8 mouse cellular contexts compared by ENCODE assay signal in the genomic region with DNA sequence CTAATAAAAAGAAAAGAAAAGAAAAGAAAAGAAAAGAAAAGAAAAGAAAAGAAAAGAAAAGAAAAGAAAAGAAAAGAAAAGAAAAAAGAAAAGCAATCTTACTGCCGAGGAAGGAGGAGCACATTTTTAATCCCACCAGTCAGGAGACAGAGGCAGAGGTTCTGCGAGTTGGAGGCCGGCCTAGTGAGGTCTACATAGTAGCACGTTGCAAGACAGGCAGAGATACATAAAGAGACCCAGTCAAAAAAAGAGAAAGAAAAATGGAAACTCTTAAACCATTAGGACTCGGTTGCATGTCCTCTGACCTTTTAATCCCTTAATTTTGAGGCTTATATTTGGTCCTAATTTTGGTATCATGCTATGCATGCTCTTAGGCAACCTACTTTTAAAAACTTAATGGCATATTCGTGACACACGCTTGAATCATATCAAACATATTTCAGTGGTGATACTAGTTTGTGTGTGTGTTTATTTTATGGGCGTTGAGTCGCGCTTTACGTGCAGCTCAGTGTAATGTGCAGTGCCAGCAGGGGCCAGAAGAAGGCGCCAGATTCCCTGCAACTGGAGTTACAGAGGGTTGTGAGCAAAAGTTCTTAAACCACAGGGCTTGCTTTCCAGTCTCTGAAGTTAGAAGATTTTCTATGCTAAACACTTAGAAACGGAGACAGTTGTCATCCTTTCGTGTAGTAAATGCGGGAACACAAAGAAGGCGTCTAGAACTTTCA. TPM values are rescaled to one million over a fixed set of nuclear protein-coding genes. Genes with fewer than 3 reads are reported as not detected.
DNase-seq lines count a peak whose midpoint lies in the region; ATAC-seq and TF ChIP-seq lines count a peak whose summit lies in the region.

No protein-coding gene starts in this region.

- no peak overlapping the region for H3K9ac ChIP-seq in forebrain, embryonic 12.5 days
- no peak overlapping the region for H3K9ac ChIP-seq in heart, postnatal 0 days (replicated peaks; ENCODE audit: low read depth, low read length)
- no peak overlapping the region for H3K9ac ChIP-seq in liver, postnatal 0 days (replicated peaks)
- H3K9ac ChIP-seq in neural tube, embryonic 13.5 days: no peak overlapping the region

- WGBS in forebrain, embryonic 12.5 days: 12% methylated on average over 16 of the region's 16 CpGs
- WGBS in heart, postnatal 0 days: 10% methylated on average over 16 of the region's 16 CpGs
- WGBS in liver, postnatal 0 days (ENCODE audit: insufficient replicate concordance): 13% methylated on average over 16 of the region's 16 CpGs
- 10% methylated on average over 16 of the region's 16 CpGs for WGBS in neural tube, embryonic 13.5 days

- peak; percentile 90 for DNase-seq in c-Kit-positive CD71-positive TER-119-negative erythroid progenitor cells, embryonic 14.5 days (ENCODE audit: low read depth)
- peak; percentile 73 for DNase-seq in heart, postnatal 0 days (ENCODE audit: low spot score)
- DNase-seq in kidney, postnatal 25 days: peak; percentile 83 to 89
- peak; percentile 89 for DNase-seq in liver, postnatal 0 days
- peak; percentile 57 to 71 for DNase-seq in thymus, adult 18-20 months

- peaks cover 24% of the 10 kb centered on the region for H3K4me1 ChIP-seq in E14TG2a.4 (replicated peaks; ENCODE audit: low read depth, low read length)
- peaks cover 7% of the 10 kb centered on the region for H3K4me1 ChIP-seq in forebrain, embryonic 12.5 days
- 0 out of 2 replicates have a peak, but pooled peaks cover 7% of the 10 kb centered on the region for H3K4me1 ChIP-seq in heart, postnatal 0 days (ENCODE audit: control insufficient read depth, insufficient read depth)
- H3K4me1 ChIP-seq in liver, postnatal 0 days (ENCODE audit: insufficient read depth): peaks cover 19% of the 10 kb centered on the region
- peaks cover 21% of the 10 kb centered on the region; the same call in 1 of the 2 replicates for H3K4me1 ChIP-seq in neural tube, embryonic 13.5 days (replicated peaks)

- peak; percentile 97 for TF ChIP-seq CTCF in E14TG2a.4 (conservative IDR thresholded peaks at IDR 0.05; ENCODE audit: low read length)
- TF ChIP-seq CTCF in heart, postnatal 0 days (IDR thresholded peaks at IDR 0.05; ENCODE audit: low read depth): peak; percentile 80
- peak; percentile 95 for TF ChIP-seq CTCF in liver, postnatal 0 days (IDR thresholded peaks at IDR 0.05; ENCODE audit: low read depth)

- no peak overlapping the region for H3K27ac ChIP-seq in forebrain, embryonic 12.5 days
- H3K27ac ChIP-seq in heart, postnatal 0 days (ENCODE audit: low read depth): no peak overlapping the region; the same call in 1 of the 2 replicates
- H3K27ac ChIP-seq in liver, postnatal 0 days (ENCODE audit: low read depth): peak overlapping the region; percentile 72
- H3K27ac ChIP-seq in neural tube, embryonic 13.5 days (replicated peaks): no peak overlapping the region

- peaks cover 22% of the 10 kb centered on the region for H3K27me3 ChIP-seq in E14TG2a.4 (ENCODE audit: insufficient read depth, low read length)
- peaks cover 25% of the 10 kb centered on the region for H3K27me3 ChIP-seq in forebrain, embryonic 12.5 days
- no peaks in the 10 kb centered on the region for H3K27me3 ChIP-seq in heart, postnatal 0 days (ENCODE audit: control insufficient read depth, insufficient read depth, low read length)
- H3K27me3 ChIP-seq in liver, postnatal 0 days (ENCODE audit: insufficient read depth, low read length): no peaks in the 10 kb centered on the region
- peaks cover 22% of the 10 kb centered on the region for H3K27me3 ChIP-seq in neural tube, embryonic 13.5 days

- H3K4me2 ChIP-seq in forebrain, embryonic 12.5 days: peak overlapping the region; percentile 88
- peak overlapping the region; percentile 96 for H3K4me2 ChIP-seq in heart, postnatal 0 days (ENCODE audit: low read depth, low read length)
- peak overlapping the region; percentile 87 for H3K4me2 ChIP-seq in liver, postnatal 0 days (ENCODE audit: low read depth, low read length)
- peak overlapping the region; percentile 79 for H3K4me2 ChIP-seq in neural tube, embryonic 13.5 days

- H3K9me3 ChIP-seq in E14TG2a.4 (ENCODE audit: low read length): no peaks in the 10 kb centered on the region
- H3K9me3 ChIP-seq in forebrain, embryonic 12.5 days: no peaks in the 10 kb centered on the region
- H3K9me3 ChIP-seq in heart, postnatal 0 days (replicated peaks; ENCODE audit: control insufficient read depth, low read length): no peaks in the 10 kb centered on the region
- H3K9me3 ChIP-seq in liver, postnatal 0 days (ENCODE audit: low read length): no peaks in the 10 kb centered on the region
- H3K9me3 ChIP-seq in neural tube, embryonic 13.5 days: no peaks in the 10 kb centered on the region

- TF ChIP-seq EP300 in heart, postnatal 0 days (IDR thresholded peaks at IDR 0.05; ENCODE audit: low read depth): no peak
- no peak for TF ChIP-seq EP300 in liver, postnatal 0 days (IDR thresholded peaks at IDR 0.05; ENCODE audit: low read depth)

- peak; percentile 47; the same call in 1 of the 2 replicates for ATAC-seq in forebrain, embryonic 12.5 days (ENCODE audit: low FRiP score)
- peak; percentile 34; the same call in 1 of the 2 replicates for ATAC-seq in heart, postnatal 0 days (ENCODE audit: insufficient read depth, low read depth)
- peak; percentile 40 for ATAC-seq in liver, postnatal 0 days
- ATAC-seq in neural tube, embryonic 13.5 days (ENCODE audit: low read depth): peak; percentile 52

- H3K36me3 ChIP-seq in E14TG2a.4 (ENCODE audit: insufficient read depth, low read length): peaks cover 17% of the 10 kb centered on the region
- peaks cover 12% of the 10 kb centered on the region for H3K36me3 ChIP-seq in forebrain, embryonic 12.5 days (replicated peaks)
- peaks cover 17% of the 10 kb centered on the region for H3K36me3 ChIP-seq in heart, postnatal 0 days (replicated peaks; ENCODE audit: control insufficient read depth, insufficient read depth, low read length)
- peaks cover 9% of the 10 kb centered on the region; the same call in 1 of the 2 replicates for H3K36me3 ChIP-seq in liver, postnatal 0 days (replicated peaks; ENCODE audit: insufficient read depth, low read length)
- H3K36me3 ChIP-seq in neural tube, embryonic 13.5 days: peaks cover under 1% of the 10 kb centered on the region

- peak overlapping the region; percentile 50 for H3K4me3 ChIP-seq in E14TG2a.4 (replicated peaks; ENCODE audit: low read length)
- peak overlapping the region; percentile 60 for H3K4me3 ChIP-seq in forebrain, embryonic 12.5 days (replicated peaks)
- H3K4me3 ChIP-seq in heart, postnatal 0 days (ENCODE audit: low read depth, low read length): peak overlapping the region; percentile 60
- peak overlapping the region; percentile 53 for H3K4me3 ChIP-seq in liver, postnatal 0 days (ENCODE audit: low read depth, low read length)
- H3K4me3 ChIP-seq in neural tube, embryonic 13.5 days: peak overlapping the region; percentile 66; the same call in 1 of the 2 replicates

RNA-seq across cellular contexts. Expression of a gene that starts 18.9 kb away (rescaled TPM):
- 63.5 and 75.8 TPM in 2 replicates for polyA plus RNA-seq in forebrain, embryonic 12.5 days (2016; fragmentation: Nextera tagmentation; extraction: Ambion mirVana)
- total RNA-seq in heart, postnatal 0 days (2014; rRNA removed; ENCODE audit: low replicate concordance): 54.2 and 54.6 TPM in 2 replicates
- 36.2 and 38.2 TPM in 2 replicates for polyA plus RNA-seq in heart, postnatal 0 days (2015; fragmentation: Nextera tagmentation; extraction: Ambion mirVana)
- polyA plus RNA-seq in liver, postnatal 0 days (2015; fragmentation: Nextera tagmentation; extraction: Ambion mirVana): 23.8 and 25.0 TPM in 2 replicates
- 70.4 and 72.2 TPM in 2 replicates for polyA plus RNA-seq in neural tube, embryonic 13.5 days (2015; fragmentation: Nextera tagmentation; extraction: Ambion mirVana)

RNA-seq across cellular contexts. Expression of a gene that starts 28.0 kb away (rescaled TPM):
- 0.95 and 1.7 TPM in 2 replicates for polyA plus RNA-seq in forebrain, embryonic 12.5 days (2016; fragmentation: Nextera tagmentation; extraction: Ambion mirVana)
- 3.4 and 10.9 TPM in 2 replicates for total RNA-seq in heart, postnatal 0 days (2014; rRNA removed; ENCODE audit: low replicate concordance)
- 0.46 and 0.85 TPM in 2 replicates for polyA plus RNA-seq in heart, postnatal 0 days (2015; fragmentation: Nextera tagmentation; extraction: Ambion mirVana)
- 14.1 and 16.2 TPM in 2 replicates for polyA plus RNA-seq in liver, postnatal 0 days (2015; fragmentation: Nextera tagmentation; extraction: Ambion mirVana)
- 0.95 and 2.1 TPM in 2 replicates for polyA plus RNA-seq in neural tube, embryonic 13.5 days (2015; fragmentation: Nextera tagmentation; extraction: Ambion mirVana)

RNA-seq across cellular contexts. Expression of a gene that starts 57.2 kb away (rescaled TPM):
- 301 and 311 TPM in 2 replicates for polyA plus RNA-seq in forebrain, embryonic 12.5 days (2016; fragmentation: Nextera tagmentation; extraction: Ambion mirVana)
- 3.6 and 9.2 TPM in 2 replicates for total RNA-seq in heart, postnatal 0 days (2014; rRNA removed; ENCODE audit: low replicate concordance)
- polyA plus RNA-seq in heart, postnatal 0 days (2015; fragmentation: Nextera tagmentation; extraction: Ambion mirVana): 75.8 and 76.0 TPM in 2 replicates
- 184 and 188 TPM in 2 replicates for polyA plus RNA-seq in liver, postnatal 0 days (2015; fragmentation: Nextera tagmentation; extraction: Ambion mirVana)
- 89.8 and 95.5 TPM in 2 replicates for polyA plus RNA-seq in neural tube, embryonic 13.5 days (2015; fragmentation: Nextera tagmentation; extraction: Ambion mirVana)
